Mouse (Mus musculus) kidney, adult 11 months (tissue): ENCODE data around the gene Gtf2b.
A peak's percentile ranks its signal among the peaks of the same experiment; 100 is the strongest.

Experiments used
- DNase-seq: peaks from one replicate; pipeline ENCODE4 v3.0.0; 2022

The Gtf2b gene

GRCm38 (mm10) chr3:142764995-142765777, at the start of gene Gtf2b:
Gtf2b (plus strand) TSS chr3:142765045.
- peak; percentile 90 for DNase-seq

- no peak for DNase-seq
Observed at GRCm38 (mm10) chr3:142725481-142725880, 39.4 kb upstream of the Gtf2b start.

GRCm38 (mm10) chr3:142725969-142726672, 38.7 kb upstream of the Gtf2b start:
- peak; percentile 19 for DNase-seq

GRCm38 (mm10) chr3:142734291-142734690, 30.6 kb upstream of the Gtf2b start:
- DNase-seq, result no peak

- no peak for DNase-seq
Observed at GRCm38 (mm10) chr3:142740896-142741295, 23.9 kb upstream of the Gtf2b start.

GRCm38 (mm10) chr3:142743973-142744898, 20.6 kb upstream of the Gtf2b start:
- peak; percentile 72 for DNase-seq

- no peak for DNase-seq
Observed at GRCm38 (mm10) chr3:142745076-142745475, 19.8 kb upstream of the Gtf2b start.

- DNase-seq, result peak; percentile 51
Observed at GRCm38 (mm10) chr3:142747673-142748072, 17.2 kb upstream of the Gtf2b start.

- no peak for DNase-seq
Observed at GRCm38 (mm10) chr3:142749131-142749530, 15.7 kb upstream of the Gtf2b start.

- no peak for DNase-seq
Observed at GRCm38 (mm10) chr3:142755132-142755867, 9.5 kb upstream of the Gtf2b start.

GRCm38 (mm10) chr3:142757841-142758240, 7.0 kb upstream of the Gtf2b start:
- no peak for DNase-seq

- no peak for DNase-seq
Observed at GRCm38 (mm10) chr3:142758593-142758992, 6.3 kb upstream of the Gtf2b start.

- no peak for DNase-seq
Observed at GRCm38 (mm10) chr3:142760356-142760755, 4.5 kb upstream of the Gtf2b start.

- DNase-seq, result no peak
Observed at GRCm38 (mm10) chr3:142765778-142766165, 927 bp downstream of the Gtf2b start.

GRCm38 (mm10) chr3:142768498-142768897, 3.7 kb downstream of the Gtf2b start:
- DNase-seq, result no peak

GRCm38 (mm10) chr3:142770518-142770917, 5.7 kb downstream of the Gtf2b start:
- DNase-seq, result no peak

- no peak for DNase-seq
Observed at GRCm38 (mm10) chr3:142773538-142774191, 8.8 kb downstream of the Gtf2b start.

- DNase-seq, result no peak
Observed at GRCm38 (mm10) chr3:142777227-142777626, 12.4 kb downstream of the Gtf2b start.

GRCm38 (mm10) chr3:142786423-142787072, 21.7 kb downstream of the Gtf2b start:
- DNase-seq, result no peak

GRCm38 (mm10) chr3:142795587-142795986, 30.7 kb downstream of the Gtf2b start:
- no peak for DNase-seq

GRCm38 (mm10) chr3:142811582-142811981, 46.7 kb downstream of the Gtf2b start:
- no peak for DNase-seq
